ENCODE assay signal across 10 mouse cellular contexts in genomic region chr2:164168571-164168946, GRCm38 (mm10). TPM values are rescaled to one million over a fixed set of nuclear protein-coding genes. Genes with fewer than 3 reads are reported as not detected.
DNase-seq lines count a peak whose midpoint lies in the region; ATAC-seq lines count a peak whose summit lies in the region.
"Had no signal": no experiment of that assay in that cellular context is flagged by ENCODE, and none has a peak within 500 bp of the region (broad histone marks: within the 10 kb centered on the region; RNA-seq: fewer than 3 reads in every experiment).

No protein-coding gene starts in this region.

- peaks cover 27% of the 10 kb centered on the region for H3K4me1 ChIP-seq in heart, embryonic 12.5 days (replicated peaks)
- H3K4me1 ChIP-seq in embryonic facial prominence, embryonic 11.5 days (ENCODE audit: control insufficient read depth, insufficient read depth, low read length), result peaks cover 6% of the 10 kb centered on the region
- H3K4me1 ChIP-seq in neural tube, embryonic 12.5 days, result peaks cover 28% of the 10 kb centered on the region

- H3K9me3 ChIP-seq in heart, embryonic 12.5 days (replicated peaks), result peaks cover 10% of the 10 kb centered on the region; the same call in 1 of the 2 replicates
- no peaks in the 10 kb centered on the region for H3K9me3 ChIP-seq in embryonic facial prominence, embryonic 11.5 days (replicated peaks; ENCODE audit: control insufficient read depth, low read length)
- H3K9me3 ChIP-seq in neural tube, embryonic 12.5 days, result no peaks in the 10 kb centered on the region

- intact Hi-C loops in heart, postnatal 36 days (cut with DNase I), result no loop called here

- peaks cover 81% of the 10 kb centered on the region for H3K27me3 ChIP-seq in heart, embryonic 12.5 days (replicated peaks)
- peaks cover 51% of the 10 kb centered on the region for H3K27me3 ChIP-seq in embryonic facial prominence, embryonic 11.5 days (ENCODE audit: control insufficient read depth, insufficient read depth, low read length)
- H3K27me3 ChIP-seq in neural tube, embryonic 12.5 days (replicated peaks), result peaks cover 63% of the 10 kb centered on the region

- ATAC-seq in heart, embryonic 12.5 days (ENCODE audit: insufficient number of reproducible peaks, low FRiP score), result peak; percentile 41; the same call in 1 of the 2 replicates
- ATAC-seq in embryonic facial prominence, embryonic 11.5 days (replicated peaks; ENCODE audit: insufficient number of reproducible peaks, low FRiP score, low TSS enrichment, low read depth), result no peak; the same call in 1 of the 2 replicates
- ATAC-seq in neural tube, embryonic 12.5 days (ENCODE audit: low FRiP score, low read depth), result 0 out of 2 replicates have a peak, but pooled peaks have one; percentile 25

- H3K36me3 ChIP-seq in heart, embryonic 12.5 days, result no peaks in the 10 kb centered on the region
- H3K36me3 ChIP-seq in embryonic facial prominence, embryonic 11.5 days (replicated peaks; ENCODE audit: control insufficient read depth, insufficient read depth, low read depth, low read length), result no peaks in the 10 kb centered on the region
- no peaks in the 10 kb centered on the region for H3K36me3 ChIP-seq in neural tube, embryonic 12.5 days
- H3K36me3 ChIP-seq: G1E had no signal

- DNase-seq in heart, postnatal 36 days, result no peak
- peak; percentile 95 for DNase-seq in A20 (ENCODE audit: low read depth, low spot score)
- peak; percentile 41 for DNase-seq in embryonic facial prominence, embryonic 11.5 days (ENCODE audit: low spot score)
- peak; percentile 13 to 37 for DNase-seq in layer of hippocampus, postnatal 14 days (ENCODE audit: low spot score in 2 of 2)
- DNase-seq in cerebellum, adult 9-10 months, result no peak
- DNase-seq in adrenal gland, postnatal 36 days, result no peak

- WGBS in heart, embryonic 12.5 days, result 8% methylated on average over 42 of the region's 42 CpGs
- 11% methylated on average over 42 of the region's 42 CpGs for WGBS in embryonic facial prominence, embryonic 11.5 days
- 13% methylated on average over 42 of the region's 42 CpGs for WGBS in neural tube, embryonic 12.5 days

- peak overlapping the region; percentile 42 for H3K4me3 ChIP-seq in heart, embryonic 12.5 days
- peak overlapping the region; percentile 33 for H3K4me3 ChIP-seq in embryonic facial prominence, embryonic 11.5 days (ENCODE audit: low read depth, low read length)
- peak overlapping the region; percentile 25 for H3K4me3 ChIP-seq in neural tube, embryonic 12.5 days

- H3K27ac ChIP-seq in heart, embryonic 12.5 days (ENCODE audit: poor library complexity, severe bottlenecking), result no peak overlapping the region
- H3K27ac ChIP-seq in embryonic facial prominence, embryonic 11.5 days (replicated peaks; ENCODE audit: low read depth, low read length), result no peak overlapping the region
- no peak overlapping the region for H3K27ac ChIP-seq in neural tube, embryonic 12.5 days

- H3K9ac ChIP-seq in heart, embryonic 12.5 days, result no peak overlapping the region
- H3K9ac ChIP-seq in embryonic facial prominence, embryonic 11.5 days (replicated peaks; ENCODE audit: low read length), result no peak overlapping the region
- no peak overlapping the region for H3K9ac ChIP-seq in neural tube, embryonic 12.5 days

- H3K4me2 ChIP-seq in heart, embryonic 12.5 days, result peak overlapping the region; percentile 70
- peak overlapping the region; percentile 71 for H3K4me2 ChIP-seq in embryonic facial prominence, embryonic 11.5 days (ENCODE audit: low read depth, low read length)
- peak overlapping the region; percentile 57 for H3K4me2 ChIP-seq in neural tube, embryonic 12.5 days (replicated peaks)

RNA-seq across cellular contexts. Expression of gene Kcns1, which starts 2.4 kb away (rescaled TPM):
- 0.15 and 0.18 TPM in 2 replicates for polyA plus RNA-seq in heart, embryonic 12.5 days (2016; fragmentation: Nextera tagmentation; extraction: Ambion mirVana)
- total RNA-seq in heart, postnatal 36 days (2021), result not detected
- polyA plus RNA-seq in embryonic facial prominence, embryonic 11.5 days (2014; fragmentation: Nextera tagmentation; extraction: Ambion mirVana), result 0.07 and 0.20 TPM in 2 replicates
- 1 to 10 TPM; 5.9 to 6.4 TPM for total RNA-seq in layer of hippocampus, postnatal 14 days (2021)
- 0.06 and 0.23 TPM in 2 replicates for polyA plus RNA-seq in neural tube, embryonic 12.5 days (2016; fragmentation: Nextera tagmentation; extraction: Ambion mirVana)
- total RNA-seq in adrenal gland, postnatal 36 days (2021), result not detected
- total RNA-seq: G1E had no signal
- polyA plus RNA-seq: G1E had no signal

RNA-seq across cellular contexts. Expression of gene Wfdc5, which starts 14.0 kb away (rescaled TPM):
- polyA plus RNA-seq in heart, embryonic 12.5 days (2016; fragmentation: Nextera tagmentation; extraction: Ambion mirVana), result not detected in 2 replicates
- not detected for total RNA-seq in heart, postnatal 36 days (2021)
- polyA plus RNA-seq in embryonic facial prominence, embryonic 11.5 days (2014; fragmentation: Nextera tagmentation; extraction: Ambion mirVana), result not detected in 2 replicates
- not detected for total RNA-seq in layer of hippocampus, postnatal 14 days (2021)
- polyA plus RNA-seq in neural tube, embryonic 12.5 days (2016; fragmentation: Nextera tagmentation; extraction: Ambion mirVana), result not detected in 2 replicates
- not detected for total RNA-seq in adrenal gland, postnatal 36 days (2021)
- total RNA-seq: layer of hippocampus, adult 18-20 months had no signal
- polyA plus RNA-seq: G1E had no signal

RNA-seq across cellular contexts. Expression of gene Wfdc12, which starts 21.8 kb away (rescaled TPM):
- polyA plus RNA-seq in heart, embryonic 12.5 days (2016; fragmentation: Nextera tagmentation; extraction: Ambion mirVana), result not detected in 2 replicates
- total RNA-seq in heart, postnatal 36 days (2021), result not detected
- polyA plus RNA-seq in embryonic facial prominence, embryonic 11.5 days (2014; fragmentation: Nextera tagmentation; extraction: Ambion mirVana), result not detected in 2 replicates
- total RNA-seq in layer of hippocampus, postnatal 14 days (2021), result not detected
- not detected in 2 replicates for polyA plus RNA-seq in neural tube, embryonic 12.5 days (2016; fragmentation: Nextera tagmentation; extraction: Ambion mirVana)
- 1 to 10 TPM in 1 of 2 experiments, under 1 TPM in 1; 0.43 to 1.4 TPM for total RNA-seq in adrenal gland, postnatal 36 days (2021)
- total RNA-seq: G1E; layer of hippocampus, adult 18-20 months had no signal
- polyA plus RNA-seq: G1E had no signal

RNA-seq across cellular contexts. Expression of gene Wfdc15a, which starts 31.4 kb away (rescaled TPM):
- polyA plus RNA-seq in heart, embryonic 12.5 days (2016; fragmentation: Nextera tagmentation; extraction: Ambion mirVana), result not detected in 2 replicates
- total RNA-seq in heart, postnatal 36 days (2021), result not detected
- polyA plus RNA-seq in embryonic facial prominence, embryonic 11.5 days (2014; fragmentation: Nextera tagmentation; extraction: Ambion mirVana), result not detected in 2 replicates
- total RNA-seq in layer of hippocampus, postnatal 14 days (2021), result not detected
- not detected in 2 replicates for polyA plus RNA-seq in neural tube, embryonic 12.5 days (2016; fragmentation: Nextera tagmentation; extraction: Ambion mirVana)
- total RNA-seq in adrenal gland, postnatal 36 days (2021), result not detected
- total RNA-seq: layer of hippocampus, adult 18-20 months had no signal
- polyA plus RNA-seq: G1E had no signal

RNA-seq across cellular contexts. Expression of gene Wfdc15b, which starts 52.9 kb away (rescaled TPM):
- not detected in 2 replicates for polyA plus RNA-seq in heart, embryonic 12.5 days (2016; fragmentation: Nextera tagmentation; extraction: Ambion mirVana)
- total RNA-seq in heart, postnatal 36 days (2021), result not detected
- not detected in 2 replicates for polyA plus RNA-seq in embryonic facial prominence, embryonic 11.5 days (2014; fragmentation: Nextera tagmentation; extraction: Ambion mirVana)
- total RNA-seq in layer of hippocampus, postnatal 14 days (2021), result not detected
- polyA plus RNA-seq in neural tube, embryonic 12.5 days (2016; fragmentation: Nextera tagmentation; extraction: Ambion mirVana), result not detected in 2 replicates
- not detected for total RNA-seq in adrenal gland, postnatal 36 days (2021)
- total RNA-seq: G1E; layer of hippocampus, adult 18-20 months had no signal
- polyA plus RNA-seq: G1E had no signal

Comparison
In these comparisons a context has a peak if more than half of its experiments do, and no peak if none do; other contexts are left out.
1. DNase-seq: peak in A20 (single experiment), embryonic facial prominence, embryonic 11.5 days (single experiment) and layer of hippocampus, postnatal 14 days (2 of 2); none in heart, postnatal 36 days (0 of 2), cerebellum, adult 9-10 months (single experiment) and adrenal gland, postnatal 36 days (0 of 2).
2. RNA of gene Kcns1, which starts 2.4 kb away (total RNA-seq): 5.9 to 6.4 TPM in layer of hippocampus, postnatal 14 days; not detected in adrenal gland, postnatal 36 days and not detected in heart, postnatal 36 days; every median in the first group is over 4 times any median in the second.
3. Peak in every context shown above with its lines, with median percentiles within 50 percentile points of each other: H3K4me2 ChIP-seq and H3K4me3 ChIP-seq.